Mouse (Mus musculus) T-helper 17 cell (primary cell): ENCODE results near the gene S100a5.

Experiments used
- in situ Hi-C, 2 experiments: fragments of 300-600 bp; cut with MboI, MseI; formaldehyde crosslinking; loops; 1 replicate in 1 of 2; 2 replicates in 1 of 2; pipeline ENCODE4 v1.15.1; 2025; ENCODE audit warnings: high pct_unique_total_duplicates in 2 of 2

S100a5 gene

DNA sequence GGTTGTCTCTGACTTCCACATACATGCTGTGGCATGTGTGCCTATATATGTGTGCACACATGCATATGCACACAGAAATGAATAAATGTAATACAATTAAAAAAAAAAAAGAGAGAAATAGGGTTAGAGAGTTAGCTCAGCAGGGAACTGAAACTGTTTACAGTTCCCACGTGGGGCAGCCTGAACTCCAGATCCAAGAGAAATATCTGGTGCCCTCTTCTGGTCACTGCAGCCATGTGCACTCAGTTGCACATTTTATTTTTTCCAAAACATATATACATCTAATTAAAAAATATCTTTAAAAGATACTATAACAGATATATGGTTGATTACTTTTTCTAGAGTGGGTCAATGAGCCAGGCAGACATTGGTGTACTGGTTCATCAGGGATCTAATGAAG lies 9.3 kb downstream of the S100a5 start:
- in situ Hi-C loops = loop anchor here in 1 of 2 experiments (5.0 kb wide), 1 partner anchor 35 kb away; no protein-coding TSS in a partner anchor

GRCm38 (mm10) chr3:90621552-90621951 lies 13.2 kb downstream of the S100a5 start:
- in situ Hi-C loops = no loop called here

- in situ Hi-C loops = no loop called here
Measured at GRCm38 (mm10) chr3:90623435-90624071, 15.2 kb downstream of the S100a5 start.

DNA sequence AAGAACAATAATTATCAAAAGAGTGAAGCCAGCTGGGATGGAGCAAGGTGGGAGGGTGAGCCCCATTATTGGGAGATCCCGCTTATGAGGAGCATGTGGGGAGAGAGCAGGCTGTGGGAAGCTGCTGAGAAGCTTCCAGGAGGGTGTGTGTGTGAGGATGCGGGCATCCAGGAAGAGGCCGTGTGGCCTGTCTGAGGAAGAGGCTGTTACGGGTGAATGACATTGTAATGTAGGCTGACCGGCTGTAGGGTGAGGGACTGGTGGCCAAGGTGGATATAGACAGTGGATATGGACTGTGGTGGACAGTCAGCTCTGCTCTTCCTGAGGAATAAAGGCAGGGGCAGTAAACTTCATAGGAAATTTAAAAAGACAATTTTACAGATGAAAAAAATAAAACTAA lies 17.2 kb downstream of the S100a5 start:
- in situ Hi-C loops = no loop called here

DNA sequence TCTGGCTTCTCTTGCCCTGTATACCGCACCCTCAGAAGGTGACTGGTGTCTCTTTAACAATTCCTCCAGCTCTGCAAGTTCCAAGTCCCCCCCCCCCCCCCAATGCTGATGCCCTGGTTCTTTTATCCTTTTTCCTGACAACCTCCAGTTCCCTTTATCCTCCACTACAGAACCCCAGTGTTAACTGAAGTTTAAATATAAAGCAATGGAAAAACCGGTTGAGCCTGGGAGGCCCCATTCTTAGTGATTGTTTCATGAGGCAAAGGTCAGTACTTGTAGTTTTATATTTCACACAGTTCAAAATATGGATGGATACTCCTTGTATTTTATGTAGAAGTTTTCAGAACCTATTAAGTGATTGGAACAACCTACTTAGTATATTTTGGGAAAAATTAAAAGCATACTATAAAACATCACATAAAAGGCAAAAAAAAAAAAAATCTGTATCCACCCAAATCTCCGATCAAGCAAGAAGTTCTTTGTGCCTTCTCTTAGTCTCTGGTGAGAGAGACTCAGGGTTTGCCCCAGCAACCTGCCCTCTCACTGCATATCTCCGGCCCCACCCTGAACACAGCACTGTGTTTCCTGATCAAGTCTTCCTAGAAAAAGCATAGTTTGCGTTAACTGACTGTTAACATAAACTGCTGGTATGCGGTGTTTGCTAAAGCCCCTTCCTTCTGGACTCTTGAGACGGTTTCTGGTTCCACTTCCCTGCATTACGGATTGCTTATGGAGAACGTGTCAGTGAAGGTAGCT lies 18.1 kb downstream of the S100a5 start:
- in situ Hi-C loops = no loop called here

GRCm38 (mm10) chr3:90627366-90627765 lies 19.0 kb downstream of the S100a5 start:
- in situ Hi-C loops = no loop called here

DNA sequence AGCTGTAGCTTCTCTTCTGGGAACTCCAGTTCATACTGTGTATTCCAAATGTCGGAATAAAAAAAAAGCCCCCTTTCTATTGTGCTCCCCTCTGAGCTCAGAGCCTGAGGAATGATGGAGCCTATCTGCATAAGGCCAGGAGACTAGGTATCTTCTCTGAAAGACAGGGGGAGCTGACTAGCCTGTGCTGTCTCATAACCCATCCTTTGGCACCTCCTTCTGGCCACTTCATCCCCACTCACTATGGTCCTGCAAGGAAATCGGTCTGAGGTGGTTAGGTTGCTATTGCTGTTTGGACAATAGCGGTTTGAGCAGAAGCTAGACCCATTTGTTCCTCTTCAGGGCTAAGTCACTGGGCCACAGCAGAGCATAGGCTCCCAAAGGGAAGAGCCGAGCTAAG lies 19.5 kb downstream of the S100a5 start:
- in situ Hi-C loops = no loop called here

- in situ Hi-C loops = no loop called here
Measured at GRCm38 (mm10) chr3:90629298-90629697, 21.0 kb downstream of the S100a5 start.

DNA sequence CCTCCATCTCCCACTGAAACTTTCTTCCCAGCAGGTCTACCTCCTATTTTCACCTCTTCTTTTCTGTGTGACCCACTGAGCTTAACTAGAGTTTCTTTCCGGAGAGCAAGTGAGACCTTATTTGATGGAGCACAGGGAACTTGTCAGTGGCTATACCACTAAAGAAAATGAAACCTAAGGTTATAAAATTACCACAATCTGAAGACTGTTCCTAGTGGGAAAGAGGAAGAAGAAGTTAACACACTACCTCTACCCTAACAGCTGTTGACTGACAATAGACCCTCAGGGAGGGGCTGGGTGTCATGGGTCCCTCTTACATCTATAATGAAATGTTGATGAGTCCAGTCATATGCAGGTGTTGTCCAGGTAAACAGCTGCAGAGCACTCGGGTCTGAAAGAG lies 23.7 kb downstream of the S100a5 start:
- in situ Hi-C loops = no loop called here

GRCm38 (mm10) chr3:90638511-90639275 lies 30.4 kb downstream of the S100a5 start:
- in situ Hi-C loops = no loop called here

- in situ Hi-C loops = no loop called here
Measured at GRCm38 (mm10) chr3:90639511-90640154, 31.3 kb downstream of the S100a5 start.

DNA sequence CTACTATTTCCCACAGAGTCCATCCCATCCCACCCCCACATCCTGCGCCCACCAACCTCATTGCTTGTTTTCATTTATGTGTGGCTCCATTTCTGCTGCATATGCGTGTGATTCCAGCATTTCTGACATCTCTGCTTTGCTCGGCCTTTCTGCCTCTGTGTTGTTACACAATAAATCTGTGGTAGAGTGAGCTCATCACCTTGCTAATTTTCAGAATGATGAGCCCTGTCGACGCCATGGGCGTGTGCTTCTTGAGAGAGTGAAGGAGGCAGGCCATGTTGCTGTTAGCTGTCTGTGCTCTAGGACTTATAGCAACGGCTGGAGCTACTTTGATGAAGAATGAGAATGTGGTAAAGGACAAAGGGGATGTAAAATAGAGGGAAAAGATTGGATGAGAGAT lies 32.7 kb downstream of the S100a5 start:
- in situ Hi-C loops = no loop called here

DNA sequence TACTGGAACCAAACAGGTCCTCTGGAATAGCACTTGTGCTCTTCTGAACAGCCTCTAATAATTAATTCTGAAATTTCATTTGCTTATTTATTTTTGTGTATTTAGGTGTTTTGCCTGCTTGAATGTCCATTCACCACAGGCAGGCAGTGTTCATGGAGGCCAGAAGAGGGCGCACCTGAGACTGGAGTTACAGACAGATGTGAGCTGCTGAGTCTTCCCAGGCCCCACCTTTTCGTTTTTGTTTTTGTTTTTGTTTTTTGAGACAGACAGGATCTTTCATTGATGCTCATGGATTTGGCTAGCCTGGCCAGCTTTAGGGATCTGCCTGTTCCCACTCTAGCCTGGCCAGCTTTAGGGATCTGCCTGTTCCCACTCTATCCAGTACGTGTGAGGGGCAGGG lies 35.9 kb downstream of the S100a5 start:
- in situ Hi-C loops = no loop called here

DNA sequence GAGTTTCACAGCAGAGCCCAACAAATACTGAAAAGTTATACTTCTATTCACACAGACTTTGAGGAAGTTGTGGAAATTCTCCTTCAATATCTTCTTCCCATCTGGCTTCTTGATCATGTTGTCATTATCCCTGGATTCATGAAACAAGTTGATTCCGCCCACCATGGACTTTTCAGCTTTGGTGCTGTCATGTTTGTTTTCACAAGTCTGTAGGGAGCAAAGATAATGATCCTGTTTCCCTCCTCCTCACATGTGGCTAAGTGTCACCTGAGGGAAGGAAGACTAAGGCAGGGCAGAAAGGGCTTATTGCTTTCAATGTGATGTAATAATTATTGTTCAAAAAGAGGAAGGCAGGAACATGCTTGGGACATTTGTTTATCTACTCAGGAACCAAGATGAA lies 39.0 kb downstream of the S100a5 start:
- in situ Hi-C loops = no loop called here

GRCm38 (mm10) chr3:90648981-90649380 lies 40.7 kb downstream of the S100a5 start:
- in situ Hi-C loops = no loop called here

DNA sequence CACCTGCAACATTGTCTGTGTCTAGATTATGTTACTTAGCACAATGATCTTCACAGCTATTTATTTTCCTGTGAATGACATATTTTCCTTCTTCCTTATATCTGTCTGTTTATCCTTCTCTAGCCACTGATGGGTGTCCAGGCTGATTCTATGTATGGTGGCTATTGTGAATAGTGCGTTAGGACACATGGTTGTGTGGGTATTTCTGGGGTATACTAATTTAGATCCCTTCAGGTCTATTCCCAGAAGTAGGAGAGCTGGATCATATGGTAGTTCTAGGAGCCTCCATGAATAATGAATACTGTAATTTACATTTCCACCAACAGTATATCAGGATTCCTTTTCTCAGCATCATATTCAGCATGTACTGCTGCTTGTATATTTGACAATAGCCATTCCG lies 41.5 kb downstream of the S100a5 start:
- in situ Hi-C loops = no loop called here

GRCm38 (mm10) chr3:90652878-90653508 lies 44.7 kb downstream of the S100a5 start:
- in situ Hi-C loops = no loop called here

DNA sequence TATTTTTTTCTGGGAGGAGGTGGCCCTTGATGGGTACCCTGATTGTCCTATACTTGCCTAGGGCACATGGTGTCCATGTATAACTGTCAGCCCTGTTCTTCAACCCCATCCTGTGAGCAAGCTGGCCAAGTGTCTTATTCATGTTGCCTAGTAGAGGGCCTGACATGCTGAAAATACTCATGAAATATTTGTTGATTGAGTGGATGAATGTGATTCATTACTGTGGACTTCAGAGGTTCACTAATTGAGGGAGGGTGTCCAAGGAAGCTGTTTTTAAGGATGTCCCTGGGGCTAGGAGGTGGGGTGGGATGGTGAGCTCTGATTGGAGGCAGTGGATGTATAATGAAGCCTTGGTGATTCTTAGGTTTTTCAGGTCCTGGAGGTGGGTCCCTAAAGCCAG lies 45.4 kb downstream of the S100a5 start, which contains the start of gene S100a7a:
Gene S100a7a, plus strand, starts transcription at position 301 of the 400 bp plus-strand sequence.
- in situ Hi-C loops = no loop called here

DNA sequence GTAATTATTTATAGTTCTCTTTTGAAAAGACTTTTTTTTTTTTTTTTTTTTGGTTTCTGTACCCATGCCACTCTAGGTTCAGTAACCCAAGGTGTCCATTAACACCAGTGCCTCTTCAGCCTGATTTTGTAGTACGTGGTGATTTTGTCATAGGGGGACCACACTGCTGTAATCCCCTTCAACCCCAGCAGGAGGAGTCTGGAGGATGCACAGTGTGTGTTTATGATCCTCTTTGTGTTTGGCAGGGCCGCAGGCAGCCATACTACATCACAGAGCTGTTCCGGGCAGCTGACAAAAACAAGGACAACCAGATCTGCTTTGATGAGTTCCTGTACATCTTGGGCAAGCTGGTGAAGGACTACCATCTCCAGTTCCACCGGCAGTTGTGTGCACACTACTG lies 49.1 kb downstream of the S100a5 start:
- in situ Hi-C loops = loop anchor here in 1 of 2 experiments (5.0 kb wide), 1 partner anchor 40 kb away; the partner anchor contains the start of gene S100a9

- in situ Hi-C loops = loop anchor here (5.0 kb wide), 2 partner anchors 38 to 48 kb away; partner anchors contain the start of gene S100a9 (in 1 of the 2)
Measured at GRCm38 (mm10) chr3:90659364-90660044, 51.2 kb downstream of the S100a5 start.
